Mouse (Mus musculus) MEL (cell line): ENCODE measurements at regions not wholly inside any gene's neighbourhood (a gene's known extent, or its start where the extent isn't known, plus 50 kb on each side); places are given as distances from the start of the nearest gene placed in this dataset.

Source experiments
- DNase-seq: peaks from one replicate; pipeline ENCODE4 v3.0.0; 2011; ENCODE audit warnings: low read depth, low spot score
- H3K27ac ChIP-seq: 2 replicates; pipeline ENCODE4 v1.5.1; 2012; ENCODE audit warnings: low read depth, mild to moderate bottlenecking, control low read depth, low read length, moderate library complexity; ENCODE audit not compliant: control insufficient read depth
- H3K27me3 ChIP-seq, 2 experiments: fragments of 150-350 bp in 1 of 2; sonication (generic) in 1 of 2; 2 replicates each; pipeline ENCODE4 v1.6.1; 2012; ENCODE audit warnings: low read length in 2 of 2, mild to moderate bottlenecking in 2 of 2, improper control_type of control experiment in 1 of 2, moderate library complexity in 1 of 2; ENCODE audit not compliant: insufficient read depth in 2 of 2, control insufficient read depth in 1 of 2
- H3K36me3 ChIP-seq, 2 experiments: 2 replicates each; pipeline ENCODE4 v1.6.1; 2012 to 2014; ENCODE audit warnings: low read length in 2 of 2, improper control_type of control experiment in 1 of 2, inconsistent platforms in 1 of 2, mild to moderate bottlenecking in 1 of 2; ENCODE audit not compliant: insufficient read depth in 2 of 2, control insufficient read depth in 1 of 2
- H3K4me1 ChIP-seq, 2 experiments: fragments of 150-350 bp in 1 of 2; sonication (generic) in 1 of 2; 2 replicates each; pipeline ENCODE4 v1.6.1; 2012; ENCODE audit warnings: low read length in 2 of 2, improper control_type of control experiment in 1 of 2, mild to moderate bottlenecking in 1 of 2; ENCODE audit not compliant: insufficient read depth in 2 of 2, control insufficient read depth in 1 of 2
- H3K4me3 ChIP-seq, 2 experiments: fragments of 150-350 bp in 1 of 2; sonication (generic) in 1 of 2; 2 replicates each; pipeline ENCODE4 v1.5.1; 2012; ENCODE audit warnings: low read depth in 2 of 2, low read length in 2 of 2, mild to moderate bottlenecking in 2 of 2, moderate library complexity in 2 of 2, control low read depth in 1 of 2, improper control_type of control experiment in 1 of 2; ENCODE audit not compliant: control insufficient read depth in 1 of 2, insufficient read depth in 1 of 2
- H3K79me2 ChIP-seq: 2 replicates; pipeline ENCODE4 v1.6.1; 2012; ENCODE audit warnings: mild to moderate bottlenecking, low read length, moderate library complexity; ENCODE audit not compliant: control insufficient read depth, poor library complexity, insufficient read depth
- H3K9ac ChIP-seq: 2 replicates; pipeline ENCODE4 v1.6.1; 2012; ENCODE audit warnings: low read depth, mild to moderate bottlenecking, control low read depth, low read length, moderate library complexity; ENCODE audit not compliant: control insufficient read depth, poor library complexity, severe bottlenecking
- H3K9me3 ChIP-seq: fragments of 150-350 bp; sonication (generic); replicated peaks from 2 replicates; pipeline ENCODE4 v1.6.1; 2012; ENCODE audit warnings: mild to moderate bottlenecking, low read length, improper control_type of control experiment, moderate library complexity; ENCODE audit not compliant: insufficient read depth
- BHLHE40 ChIP-seq: IDR thresholded peaks from 2 replicates; pipeline ENCODE4 v1.6.1; 2012; ENCODE audit warnings: low read depth, mild to moderate bottlenecking, inconsistent platforms, low read length, improper control_type of control experiment, borderline replicate concordance
- CHD1 ChIP-seq: IDR thresholded peaks from 2 replicates; pipeline ENCODE4 v1.6.1; 2012; ENCODE audit warnings: low read depth, mild to moderate bottlenecking, inconsistent platforms, low read length, improper control_type of control experiment
- CTCF ChIP-seq, 3 experiments: IDR thresholded peaks in 2 of 3; conservative IDR thresholded peaks in 1 of 3; 2 replicates each; pipeline ENCODE4 v1.5.1; 2011 to 2012; ENCODE audit warnings: low read length in 3 of 3, low read depth in 2 of 3, mild to moderate bottlenecking in 2 of 3, improper control_type of control experiment in 1 of 3, inconsistent platforms in 1 of 3, mixed read lengths in 1 of 3, moderate library complexity in 1 of 3; ENCODE audit not compliant: control insufficient read depth in 1 of 3, insufficient read depth in 1 of 3, poor library complexity in 1 of 3, severe bottlenecking in 1 of 3
- E2F4 ChIP-seq: IDR thresholded peaks from 2 replicates; pipeline ENCODE4 v1.6.1; 2011; ENCODE audit warnings: low read depth, low read length, improper control_type of control experiment, borderline replicate concordance
- ELF1 ChIP-seq: IDR thresholded peaks from 2 replicates; pipeline ENCODE4 v1.6.1; 2014; ENCODE audit warnings: low read depth, mild to moderate bottlenecking, inconsistent platforms, low read length, improper control_type of control experiment, moderate library complexity
- EP300 ChIP-seq, 2 experiments: IDR thresholded peaks; 2 replicates each; pipeline ENCODE4 v1.6.1; 2011; ENCODE audit warnings: improper control_type of control experiment in 2 of 2, low read length in 2 of 2, low read depth in 1 of 2, mild to moderate bottlenecking in 1 of 2
- ETS1 ChIP-seq: IDR thresholded peaks from 2 replicates; pipeline ENCODE4 v1.6.1; 2012; ENCODE audit warnings: low read depth, mild to moderate bottlenecking, inconsistent platforms, low read length, improper control_type of control experiment, moderate library complexity
- GABPA ChIP-seq: IDR thresholded peaks from 2 replicates; pipeline ENCODE4 v1.6.1; 2012; ENCODE audit warnings: low read depth, mild to moderate bottlenecking, inconsistent platforms, low read length, improper control_type of control experiment, moderate library complexity
- JUND ChIP-seq: IDR thresholded peaks from 2 replicates; pipeline ENCODE4 v1.6.1; 2011; ENCODE audit warnings: low read depth, mild to moderate bottlenecking, improper control_type of control experiment, low read length
- MXI1 ChIP-seq: IDR thresholded peaks from 2 replicates; pipeline ENCODE4 v1.6.1; 2011; ENCODE audit warnings: mild to moderate bottlenecking, low read depth, low read length, improper control_type of control experiment
- MYC ChIP-seq: IDR thresholded peaks from 2 replicates; pipeline ENCODE4 v1.6.1; 2011; ENCODE audit warnings: low read depth, mild to moderate bottlenecking, low read length, improper control_type of control experiment, moderate library complexity
- RAD21 ChIP-seq: IDR thresholded peaks from 2 replicates; pipeline ENCODE4 v1.6.1; 2011; ENCODE audit warnings: mild to moderate bottlenecking, low read depth, low read length, improper control_type of control experiment
- SIN3A ChIP-seq: IDR thresholded peaks from 2 replicates; pipeline ENCODE4 v1.6.1; 2012; ENCODE audit warnings: low read length, improper control_type of control experiment, inconsistent platforms
- SMC3 ChIP-seq: IDR thresholded peaks from 2 replicates; pipeline ENCODE4 v1.6.1; 2011; ENCODE audit warnings: low read depth, low read length, improper control_type of control experiment
- USF1 ChIP-seq: IDR thresholded peaks from 2 replicates; pipeline ENCODE4 v1.6.1; 2014; ENCODE audit warnings: low read depth, mild to moderate bottlenecking, inconsistent platforms, low read length, improper control_type of control experiment, moderate library complexity
- USF2 ChIP-seq, 2 experiments: IDR thresholded peaks; 2 replicates each; pipeline ENCODE4 v1.6.1; 2011 to 2012; ENCODE audit warnings: improper control_type of control experiment in 2 of 2, low read length in 2 of 2, borderline replicate concordance in 1 of 2, inconsistent platforms in 1 of 2, low read depth in 1 of 2, mild to moderate bottlenecking in 1 of 2; ENCODE audit not compliant: insufficient read depth in 1 of 2
- ZC3H11A ChIP-seq: IDR thresholded peaks from 2 replicates; pipeline ENCODE4 v1.6.1; 2012; ENCODE audit warnings: low read depth, mild to moderate bottlenecking, inconsistent platforms, low read length, improper control_type of control experiment
- ZKSCAN1 ChIP-seq: IDR thresholded peaks from 2 replicates; pipeline ENCODE4 v1.6.1; 2012; ENCODE audit warnings: low read depth, mild to moderate bottlenecking, inconsistent platforms, low read length, improper control_type of control experiment, moderate library complexity

GRCm38 (mm10) chr8:9072286-9072685 lies 382.0 kb upstream of the Arglu1 start:
- DNase-seq = no peak

DNA sequence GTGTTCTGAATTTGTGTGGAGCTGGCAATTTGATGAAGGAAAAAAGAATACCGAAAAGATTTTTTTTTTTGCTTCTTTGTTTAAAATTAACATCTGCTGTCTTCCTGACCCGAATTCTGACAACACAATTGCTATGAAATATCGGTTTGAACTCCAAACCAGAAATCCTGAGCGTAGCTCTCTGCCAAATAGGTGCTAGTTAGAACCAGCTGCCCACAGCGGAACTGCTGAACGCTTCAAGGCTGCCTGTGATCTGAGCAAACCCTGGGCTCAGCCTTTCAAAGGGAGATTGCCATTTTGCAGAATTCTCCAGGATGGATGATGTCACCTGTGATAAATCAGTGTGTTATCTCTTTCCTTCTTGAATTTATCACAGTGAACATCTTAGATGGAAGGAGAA lies 380.6 kb upstream of the Arglu1 start:
- H3K9me3 ChIP-seq = no peaks in the 10 kb centered on the region
- H3K27me3 ChIP-seq = no peaks in the 10 kb centered on the region
- DNase-seq = no peak
- TF ChIP-seq ZKSCAN1 = no peak
- no peak for TF ChIP-seq BHLHE40
- H3K4me3 ChIP-seq = no peak overlapping the region
- H3K9ac ChIP-seq = no peak overlapping the region
- H3K79me2 ChIP-seq = no peaks in the 10 kb centered on the region
- no peak overlapping the region for H3K27ac ChIP-seq
- H3K4me1 ChIP-seq = no peaks in the 10 kb centered on the region
- H3K36me3 ChIP-seq = no peaks in the 10 kb centered on the region

More at GRCm38 (mm10) chr8:9072286-9072685, 382.0 kb upstream of the Arglu1 start:
- Histone ChIP-seq H3K9ac (no peak overlapping the region), H3K4me3 (no peak overlapping the region), H3K79me2 (no peaks in the 10 kb centered on the region), H3K27me3 (no peaks in the 10 kb centered on the region), H3K36me3 (no peaks in the 10 kb centered on the region), H3K4me1 (no peaks in the 10 kb centered on the region), H3K27ac (no peak overlapping the region), H3K9me3 (no peaks in the 10 kb centered on the region)
- TF ChIP-seq USF1 = no peak
- no peak for TF ChIP-seq CTCF (IDR thresholded peaks at IDR 0.05 in 2 of 3, conservative IDR thresholded peaks at IDR 0.05 in 1 of 3; ENCODE audit: control insufficient read depth in 1 of 3, insufficient read depth in 1 of 3, low read depth in 2 of 3, low read length in 3 of 3, poor library complexity in 1 of 3, severe bottlenecking in 1 of 3)
- no peak for TF ChIP-seq SIN3A
- TF ChIP-seq MYC = no peak
- TF ChIP-seq ETS1 = no peak
- TF ChIP-seq ELF1 = no peak

DNA sequence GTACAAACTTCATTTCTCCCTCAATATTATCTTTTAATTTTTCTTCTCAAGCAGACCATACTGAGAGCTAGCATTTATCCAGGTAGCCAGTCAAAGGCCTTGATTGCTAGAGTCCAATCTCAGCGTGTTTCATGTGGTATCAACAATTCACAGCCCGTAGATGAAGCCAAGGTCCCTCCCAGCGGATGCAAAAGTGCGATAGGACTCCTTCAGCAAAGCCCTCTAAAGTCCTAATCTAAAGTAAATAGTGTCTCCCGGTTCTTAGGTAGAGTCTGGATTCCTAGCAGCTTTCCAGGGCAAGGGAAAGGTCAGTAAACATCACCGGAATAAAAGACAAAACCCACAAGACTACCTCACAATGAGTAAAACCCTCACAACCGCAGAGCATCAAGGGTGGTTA lies 379.5 kb upstream of the Arglu1 start:
- no peaks in the 10 kb centered on the region for H3K4me1 ChIP-seq
- no peaks in the 10 kb centered on the region for H3K79me2 ChIP-seq
- H3K36me3 ChIP-seq = no peaks in the 10 kb centered on the region

More for the DNA sequence above, 379.5 kb upstream of the Arglu1 start:
- DNase-seq = no peak
- Histone ChIP-seq H3K4me3 (no peak overlapping the region), H3K27ac (no peak overlapping the region)
- no peak for TF ChIP-seq USF2 (IDR thresholded peaks at IDR 0.05; ENCODE audit: borderline replicate concordance in 1 of 2, insufficient read depth in 1 of 2, low read depth in 1 of 2, low read length in 2 of 2)
- TF ChIP-seq CHD1 = no peak
- no peak for TF ChIP-seq CTCF (IDR thresholded peaks at IDR 0.05 in 2 of 3, conservative IDR thresholded peaks at IDR 0.05 in 1 of 3; ENCODE audit: control insufficient read depth in 1 of 3, insufficient read depth in 1 of 3, low read depth in 2 of 3, low read length in 3 of 3, poor library complexity in 1 of 3, severe bottlenecking in 1 of 3)
- no peak for TF ChIP-seq E2F4
- no peak for TF ChIP-seq MXI1
- TF ChIP-seq GABPA = no peak
- no peak for TF ChIP-seq ZC3H11A
- no peak for TF ChIP-seq JUND
- no peak for TF ChIP-seq SMC3
- TF ChIP-seq USF1 = no peak
- TF ChIP-seq EP300 (IDR thresholded peaks at IDR 0.05; ENCODE audit: low read depth in 1 of 2, low read length in 2 of 2) = no peak
- no peak for TF ChIP-seq RAD21
- TF ChIP-seq, all 39 proteins: peak for 0
- Histone ChIP-seq H3K9ac (no peak overlapping the region), H3K9me3 (no peaks in the 10 kb centered on the region), H3K27me3 (no peaks in the 10 kb centered on the region)
